Mouse (Mus musculus): Measurements from ENCODE around the gene Rnf128. TPM values are rescaled to one million over a fixed set of nuclear protein-coding genes. Genes with fewer than 3 reads are reported as not detected.
"Not testable (repeated sequence)": the region's sequence is repeated elsewhere in the genome, so short reads cannot be mapped to it uniquely, and the experiment has no call there.

Gene Rnf128
- polyA plus RNA-seq, 1 experiment, result 21.7 TPM

DNA sequence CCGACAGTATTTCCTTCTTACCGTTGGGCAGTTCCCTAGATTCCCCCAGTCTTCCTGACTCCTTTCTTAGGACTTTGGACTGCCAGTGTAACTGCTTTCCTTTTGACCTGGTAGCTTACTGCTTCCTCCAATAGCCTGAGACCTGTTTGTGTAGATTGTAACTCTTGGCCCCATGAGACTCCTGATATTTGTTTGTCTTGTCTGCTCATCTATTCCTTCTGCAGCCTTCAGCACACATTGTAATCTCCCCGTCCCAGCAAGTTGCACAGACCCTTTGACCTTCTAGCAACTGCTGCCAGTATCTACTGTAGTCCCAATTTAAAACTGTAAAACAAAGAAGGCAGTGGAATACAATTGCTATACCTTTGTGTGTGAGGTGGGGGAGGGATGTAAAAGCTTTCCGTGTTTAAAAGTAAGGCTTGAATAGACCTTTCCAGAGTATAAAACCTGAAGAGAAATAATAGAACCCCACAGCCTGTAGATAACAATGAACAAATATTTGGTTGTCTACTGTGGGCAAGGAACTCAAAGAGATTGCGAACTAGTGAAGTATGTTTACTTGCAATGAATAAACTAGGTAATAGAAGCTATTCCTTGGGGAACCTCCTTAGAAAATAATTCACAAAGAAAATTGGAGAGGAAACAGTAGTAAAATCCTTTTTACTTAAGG, 726 bp upstream of the Rnf128 start:
- no peak overlapping the region for H3K4me3 ChIP-seq (ENCODE audit: low read depth, low read length)
- H3K9me3 ChIP-seq (replicated peaks; ENCODE audit: control insufficient read depth, insufficient read depth, low read length, poor library complexity, severe bottlenecking), result no peaks in the 10 kb centered on the region
- TF ChIP-seq CTCF (IDR thresholded peaks at IDR 0.05; ENCODE audit: low read depth, low read length), result no peak
- no peak for TF ChIP-seq POLR2A (IDR thresholded peaks at IDR 0.05; ENCODE audit: insufficient read depth, low read length)
- no peak for TF ChIP-seq EP300 (IDR thresholded peaks at IDR 0.05; ENCODE audit: insufficient read depth, low read depth, low read length)
- no peak overlapping the region for H3K9ac ChIP-seq (ENCODE audit: low read depth, poor library complexity, severe bottlenecking)
- H3K36me3 ChIP-seq (ENCODE audit: control insufficient read depth, insufficient read depth, low read length, poor library complexity, severe bottlenecking), result no peaks in the 10 kb centered on the region
- H3K4me1 ChIP-seq (ENCODE audit: control insufficient read depth, insufficient read depth, low read length), result no peaks in the 10 kb centered on the region
- H3K27me3 ChIP-seq (ENCODE audit: control insufficient read depth, insufficient read depth, low read length, poor library complexity, severe bottlenecking), result no peaks in the 10 kb centered on the region
- H3K27ac ChIP-seq (ENCODE audit: insufficient read depth, low read length), result no peak overlapping the region

DNA sequence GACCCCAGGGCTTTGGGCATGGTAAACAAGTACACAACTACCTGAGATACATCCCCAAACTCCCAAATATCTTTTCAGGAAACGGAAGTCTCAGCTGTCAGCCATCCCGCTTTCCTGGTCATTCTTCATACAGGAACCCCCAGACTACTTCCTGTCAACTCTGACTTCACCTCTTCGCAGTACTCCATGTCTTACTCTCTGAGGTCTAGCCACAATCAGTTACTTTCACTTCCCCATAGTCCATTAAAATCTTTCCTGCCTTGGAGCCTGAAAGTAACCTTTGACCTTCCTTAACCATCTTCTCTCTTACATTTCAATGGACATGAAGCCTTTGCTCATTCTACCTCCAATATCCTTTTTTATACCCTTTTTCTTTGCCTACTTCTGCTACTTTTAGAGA, 6.9 kb downstream of the Rnf128 start:
- no peaks in the 10 kb centered on the region for H3K9me3 ChIP-seq (replicated peaks; ENCODE audit: control insufficient read depth, insufficient read depth, low read length, poor library complexity, severe bottlenecking)
- no peaks in the 10 kb centered on the region for H3K27me3 ChIP-seq (ENCODE audit: control insufficient read depth, insufficient read depth, low read length, poor library complexity, severe bottlenecking)

DNA sequence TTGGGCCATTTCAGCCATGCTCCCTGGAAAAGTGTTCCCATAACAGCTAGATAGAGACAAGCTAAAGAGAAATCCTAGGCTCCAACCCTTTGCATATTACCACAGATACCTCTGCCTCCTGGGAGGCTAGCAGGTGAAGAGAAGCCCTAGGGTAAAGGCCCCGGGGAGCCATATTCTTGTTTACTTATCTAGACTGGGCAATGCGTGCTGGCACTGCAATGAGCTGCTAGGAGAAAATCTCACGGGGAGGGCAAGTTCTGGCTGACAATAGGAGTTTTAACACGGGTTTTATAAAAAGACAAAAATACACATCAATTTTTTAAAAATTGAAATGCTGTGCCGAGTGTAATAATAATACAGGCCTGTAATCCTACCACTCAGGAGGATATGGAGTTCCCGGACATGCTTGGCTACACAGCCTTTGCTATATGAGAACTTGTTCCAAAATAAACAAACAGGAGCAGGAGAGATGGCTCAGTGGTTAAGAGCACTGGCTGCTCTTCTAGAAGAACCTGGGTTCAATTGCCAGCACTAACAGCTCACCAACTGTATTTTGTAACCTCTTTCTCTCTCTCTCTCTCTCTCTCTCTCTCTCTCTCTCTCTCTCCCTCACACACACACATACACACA, 15.6 kb downstream of the Rnf128 start:
- no peaks in the 10 kb centered on the region for H3K36me3 ChIP-seq (ENCODE audit: control insufficient read depth, insufficient read depth, low read length, poor library complexity, severe bottlenecking)
- no peak overlapping the region for H3K27ac ChIP-seq (ENCODE audit: insufficient read depth, low read length)
- no peak for TF ChIP-seq EP300 (IDR thresholded peaks at IDR 0.05; ENCODE audit: insufficient read depth, low read depth, low read length)
- no peak for TF ChIP-seq POLR2A (IDR thresholded peaks at IDR 0.05; ENCODE audit: insufficient read depth, low read length)
- no peak for TF ChIP-seq CTCF (IDR thresholded peaks at IDR 0.05; ENCODE audit: low read depth, low read length)
- no peak overlapping the region for H3K9ac ChIP-seq (ENCODE audit: low read depth, poor library complexity, severe bottlenecking)
- H3K4me3 ChIP-seq (ENCODE audit: low read depth, low read length), result no peak overlapping the region
- no peaks in the 10 kb centered on the region for H3K9me3 ChIP-seq (replicated peaks; ENCODE audit: control insufficient read depth, insufficient read depth, low read length, poor library complexity, severe bottlenecking)
- H3K4me1 ChIP-seq (ENCODE audit: control insufficient read depth, insufficient read depth, low read length), result no peaks in the 10 kb centered on the region
- no peaks in the 10 kb centered on the region for H3K27me3 ChIP-seq (ENCODE audit: control insufficient read depth, insufficient read depth, low read length, poor library complexity, severe bottlenecking)

More for the DNA sequence above, 6.9 kb downstream of the Rnf128 start:
- no peaks in the 10 kb centered on the region for H3K4me1 ChIP-seq (ENCODE audit: control insufficient read depth, insufficient read depth, low read length)
- no peaks in the 10 kb centered on the region for H3K36me3 ChIP-seq (ENCODE audit: control insufficient read depth, insufficient read depth, low read length, poor library complexity, severe bottlenecking)
- no peak overlapping the region for H3K4me3 ChIP-seq (ENCODE audit: low read depth, low read length)
- TF ChIP-seq CTCF (IDR thresholded peaks at IDR 0.05; ENCODE audit: low read depth, low read length) (no peak), EP300 (IDR thresholded peaks at IDR 0.05; ENCODE audit: insufficient read depth, low read depth, low read length) (no peak), POLR2A (IDR thresholded peaks at IDR 0.05; ENCODE audit: insufficient read depth, low read length) (no peak)
- no peak overlapping the region for H3K27ac ChIP-seq (ENCODE audit: insufficient read depth, low read length)
- H3K9ac ChIP-seq (ENCODE audit: low read depth, poor library complexity, severe bottlenecking), result no peak overlapping the region

DNA sequence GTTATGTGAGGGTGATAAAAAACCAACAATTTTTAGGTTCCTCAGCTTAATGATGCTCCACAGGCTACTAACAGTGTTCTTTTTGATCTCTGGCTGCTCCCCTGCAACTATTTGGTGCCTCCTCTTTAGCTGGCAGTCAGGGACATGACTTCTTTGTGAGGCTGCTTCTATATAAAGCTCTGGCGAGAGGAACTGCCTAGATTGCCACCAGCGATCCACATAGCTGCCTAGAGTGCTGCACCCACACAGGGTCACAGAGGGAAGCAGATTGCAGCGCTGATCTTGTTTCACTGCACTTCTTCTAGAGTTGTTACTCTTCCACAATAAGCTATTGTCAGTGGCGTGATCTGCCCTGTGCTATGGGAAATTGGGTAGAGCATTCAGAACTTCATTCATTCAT, 20.5 kb downstream of the Rnf128 start:
- Histone ChIP-seq H3K9ac (ENCODE audit: low read depth, poor library complexity, severe bottlenecking) (no peak overlapping the region), H3K4me3 (ENCODE audit: low read depth, low read length) (no peak overlapping the region), H3K27ac (ENCODE audit: insufficient read depth, low read length) (no peak overlapping the region), H3K36me3 (ENCODE audit: control insufficient read depth, insufficient read depth, low read length, poor library complexity, severe bottlenecking) (no peaks in the 10 kb centered on the region), H3K27me3 (ENCODE audit: control insufficient read depth, insufficient read depth, low read length, poor library complexity, severe bottlenecking) (no peaks in the 10 kb centered on the region), H3K9me3 (replicated peaks; ENCODE audit: control insufficient read depth, insufficient read depth, low read length, poor library complexity, severe bottlenecking) (no peaks in the 10 kb centered on the region), H3K4me1 (ENCODE audit: control insufficient read depth, insufficient read depth, low read length) (no peaks in the 10 kb centered on the region)
- TF ChIP-seq POLR2A (IDR thresholded peaks at IDR 0.05; ENCODE audit: insufficient read depth, low read length) (no peak), EP300 (IDR thresholded peaks at IDR 0.05; ENCODE audit: insufficient read depth, low read depth, low read length) (no peak), CTCF (IDR thresholded peaks at IDR 0.05; ENCODE audit: low read depth, low read length) (no peak)

DNA sequence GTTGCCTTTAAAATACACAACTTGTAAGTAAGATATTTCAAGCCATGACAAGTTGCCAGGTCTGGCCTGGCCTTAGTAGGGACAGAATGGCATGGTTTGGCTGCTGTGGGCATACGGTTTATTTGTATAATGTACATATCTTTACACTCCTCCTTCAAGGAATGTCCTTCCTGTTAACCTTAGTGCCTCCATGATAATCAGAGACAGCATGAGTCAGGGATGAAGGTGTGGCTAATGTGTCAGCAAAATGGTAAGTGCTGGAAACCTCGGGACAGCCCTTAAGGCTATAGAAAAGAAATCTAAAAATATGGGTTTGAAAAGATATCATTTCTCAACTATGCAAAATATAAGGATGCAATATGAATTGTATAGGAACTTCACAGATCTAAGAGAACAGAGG, 23.6 kb downstream of the Rnf128 start:
- not testable (repeated sequence) for H3K4me3 ChIP-seq (ENCODE audit: low read depth, low read length); H3K36me3 ChIP-seq (ENCODE audit: control insufficient read depth, insufficient read depth, low read length, poor library complexity, severe bottlenecking); H3K4me1 ChIP-seq (ENCODE audit: control insufficient read depth, insufficient read depth, low read length); H3K9me3 ChIP-seq (replicated peaks; ENCODE audit: control insufficient read depth, insufficient read depth, low read length, poor library complexity, severe bottlenecking); H3K27me3 ChIP-seq (ENCODE audit: control insufficient read depth, insufficient read depth, low read length, poor library complexity, severe bottlenecking); H3K9ac ChIP-seq (ENCODE audit: low read depth, poor library complexity, severe bottlenecking); H3K27ac ChIP-seq (ENCODE audit: insufficient read depth, low read length)

DNA sequence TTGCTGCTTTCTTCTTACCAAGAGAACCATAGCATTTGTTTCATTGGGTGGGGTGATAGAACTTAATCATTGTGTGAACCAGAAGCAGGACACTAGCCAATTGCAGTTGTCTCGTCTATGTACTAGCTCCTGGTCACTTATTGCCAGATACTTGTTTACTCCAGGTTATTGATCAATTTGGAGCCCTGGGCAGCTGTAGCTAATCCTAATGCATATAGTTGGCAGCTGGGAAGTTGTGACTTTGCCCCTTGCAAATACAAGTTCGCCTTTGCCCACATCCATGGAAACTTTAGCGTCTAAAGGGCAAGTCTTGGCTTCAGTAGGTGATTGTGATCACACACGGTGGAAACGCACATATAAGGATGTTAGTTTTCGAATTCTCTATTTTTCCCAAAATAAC, 33.3 kb downstream of the Rnf128 start:
- Histone ChIP-seq H3K9me3 (replicated peaks; ENCODE audit: control insufficient read depth, insufficient read depth, low read length, poor library complexity, severe bottlenecking) (no peaks in the 10 kb centered on the region), H3K36me3 (ENCODE audit: control insufficient read depth, insufficient read depth, low read length, poor library complexity, severe bottlenecking) (no peaks in the 10 kb centered on the region), H3K4me1 (ENCODE audit: control insufficient read depth, insufficient read depth, low read length) (no peaks in the 10 kb centered on the region), H3K27me3 (ENCODE audit: control insufficient read depth, insufficient read depth, low read length, poor library complexity, severe bottlenecking) (no peaks in the 10 kb centered on the region), H3K4me3 (ENCODE audit: low read depth, low read length) (no peak overlapping the region), H3K9ac (ENCODE audit: low read depth, poor library complexity, severe bottlenecking) (no peak overlapping the region), H3K27ac (ENCODE audit: insufficient read depth, low read length) (no peak overlapping the region)
- TF ChIP-seq EP300 (IDR thresholded peaks at IDR 0.05; ENCODE audit: insufficient read depth, low read depth, low read length) (no peak), CTCF (IDR thresholded peaks at IDR 0.05; ENCODE audit: low read depth, low read length) (no peak), POLR2A (IDR thresholded peaks at IDR 0.05; ENCODE audit: insufficient read depth, low read length) (no peak)
